Mouse (Mus musculus) cortical plate, adult 2 months (tissue): Measurements from ENCODE around the gene Spsb2.

Experiments
- CTCF ChIP-seq: fragments of 200-500 bp; IDR thresholded peaks from 2 replicates; pipeline ENCODE4 v1.5.1; 2011; ENCODE audit warnings: mild to moderate bottlenecking, control low read depth, low read length; ENCODE audit not compliant: insufficient read depth; ENCODE audit errors: extremely low read depth
- POLR2A ChIP-seq: fragments of 200-500 bp; IDR thresholded peaks from 2 replicates; pipeline ENCODE4 v1.6.1; 2011; ENCODE audit warnings: mild to moderate bottlenecking, low read length, control low read depth; ENCODE audit not compliant: insufficient read depth; ENCODE audit errors: extremely low read depth

DNA sequence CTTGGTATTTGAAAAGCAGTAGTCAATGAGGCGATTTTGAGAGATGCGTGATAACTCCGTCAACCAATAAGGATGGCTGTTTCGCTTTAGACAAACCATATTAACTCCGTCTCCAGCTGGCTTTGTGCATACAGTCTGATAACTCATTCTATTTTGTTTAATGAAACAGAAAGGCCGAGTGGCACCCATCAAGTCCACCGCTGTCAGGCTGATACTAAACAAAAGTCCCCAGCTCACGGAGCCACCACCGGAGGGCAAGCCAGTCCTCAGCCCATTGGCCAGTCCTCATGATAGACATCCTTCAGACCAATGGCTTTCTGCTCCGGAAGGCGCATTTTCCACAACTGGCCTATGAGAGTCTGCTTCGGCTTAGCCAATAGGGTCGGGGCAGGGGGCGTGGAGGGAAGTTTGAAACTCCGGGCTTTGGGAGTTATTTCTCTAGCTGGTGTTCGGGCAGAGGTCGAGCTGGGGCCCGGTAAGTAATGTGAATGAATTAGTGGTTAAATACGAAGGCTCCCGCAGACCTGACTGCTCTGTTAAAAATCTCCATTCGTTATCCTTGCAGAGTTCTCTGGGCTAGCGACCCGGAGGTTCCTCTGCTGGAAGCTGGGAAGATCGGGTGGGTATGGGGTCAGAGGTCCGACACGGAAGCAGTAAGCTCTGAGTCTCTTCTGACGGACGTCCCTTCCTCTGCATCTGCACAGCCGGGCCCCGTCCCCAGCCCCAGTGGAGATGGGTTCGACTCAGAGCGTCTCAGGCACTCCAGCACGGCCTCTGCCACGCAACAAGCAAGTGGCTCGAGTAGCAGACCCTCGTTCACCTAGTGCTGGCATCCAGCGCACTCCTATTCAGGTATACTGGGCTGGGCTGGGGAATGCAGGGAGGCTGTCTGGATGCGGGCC, 21.6 kb downstream of the Spsb2 start:
- TF ChIP-seq CTCF (no peak), POLR2A (peak; percentile 80; the same call in 1 of the 2 replicates)
